Comparison of ENCODE assay signal across 13 mouse cellular contexts in genomic region chr6:4561156-4561555, GRCm38 (mm10). TPM values are rescaled to one million over a fixed set of nuclear protein-coding genes. Genes with fewer than 3 reads are reported as not detected.
DNase-seq lines count a peak whose midpoint lies in the region; ATAC-seq and TF ChIP-seq lines count a peak whose summit lies in the region.
"Had no signal": no experiment of that assay in that cellular context is flagged by ENCODE, and none has a peak within 500 bp of the region (broad histone marks: within the 10 kb centered on the region; RNA-seq: fewer than 3 reads in every experiment).

No protein-coding gene starts in this region.

- no peaks in the 10 kb centered on the region for H3K9me3 ChIP-seq in kidney, postnatal 0 days (replicated peaks; ENCODE audit: low read length)
- no peaks in the 10 kb centered on the region for H3K9me3 ChIP-seq in embryonic facial prominence, embryonic 13.5 days

- intact Hi-C loops in gastrocnemius, adult 2 months (cut with DNase I): no loop called here

- no peak overlapping the region for H3K9ac ChIP-seq in kidney, postnatal 0 days (ENCODE audit: low read depth, low read length)
- H3K9ac ChIP-seq in embryonic facial prominence, embryonic 13.5 days: no peak overlapping the region

- H3K4me1 ChIP-seq in kidney, postnatal 0 days (replicated peaks; ENCODE audit: insufficient read depth, low read length): no peaks in the 10 kb centered on the region
- H3K4me1 ChIP-seq in embryonic facial prominence, embryonic 13.5 days: peaks cover 19% of the 10 kb centered on the region

- no peaks in the 10 kb centered on the region for H3K27me3 ChIP-seq in kidney, postnatal 0 days (ENCODE audit: insufficient read depth, low read length)
- H3K27me3 ChIP-seq in embryonic facial prominence, embryonic 13.5 days: no peaks in the 10 kb centered on the region
- H3K27me3 ChIP-seq: Patski had no signal

- H3K36me3 ChIP-seq in kidney, postnatal 0 days (ENCODE audit: insufficient read depth, low read length): no peaks in the 10 kb centered on the region
- no peaks in the 10 kb centered on the region for H3K36me3 ChIP-seq in embryonic facial prominence, embryonic 13.5 days

- TF ChIP-seq CTCF in gastrocnemius, adult 2 months (IDR thresholded peaks at IDR 0.05): no peak
- no peak for TF ChIP-seq CTCF in kidney, postnatal 0 days (IDR thresholded peaks at IDR 0.05; ENCODE audit: low read depth)

- no peak; the same call in 1 of the 2 replicates for ATAC-seq in kidney, postnatal 0 days (replicated peaks; ENCODE audit: low FRiP score, low read depth)
- no peak for ATAC-seq in embryonic facial prominence, embryonic 13.5 days (ENCODE audit: insufficient number of reproducible peaks, insufficient read depth, low FRiP score, low TSS enrichment, low read depth)
- ATAC-seq in megakaryocyte, adult 5-6 weeks (ENCODE audit: poor library complexity, severe bottlenecking): no peak
- ATAC-seq: hindbrain, embryonic 16.5 days; Patski had no signal

- H3K27ac ChIP-seq in gastrocnemius, adult 2 months: no peak overlapping the region
- no peak overlapping the region for H3K27ac ChIP-seq in kidney, postnatal 0 days
- no peak overlapping the region for H3K27ac ChIP-seq in embryonic facial prominence, embryonic 13.5 days

- WGBS in kidney, postnatal 0 days: 17% methylated on average over 11 of the region's 11 CpGs
- 10% methylated on average over 11 of the region's 11 CpGs for whole genome bisulfite sequencing in embryonic facial prominence, embryonic 13.5 days

- H3K4me3 ChIP-seq in gastrocnemius, adult 2 months: no peak overlapping the region
- H3K4me3 ChIP-seq in kidney, postnatal 0 days (replicated peaks; ENCODE audit: low read depth, low read length): no peak overlapping the region
- no peak overlapping the region for H3K4me3 ChIP-seq in embryonic facial prominence, embryonic 13.5 days

- H3K4me2 ChIP-seq in kidney, postnatal 0 days (ENCODE audit: low read length): peak overlapping the region; percentile 4; the same call in 1 of the 2 replicates
- peak overlapping the region; percentile 12; the same call in 1 of the 2 replicates for H3K4me2 ChIP-seq in embryonic facial prominence, embryonic 13.5 days

- DNase-seq in gastrocnemius, adult 2 months: peak; percentile 44
- DNase-seq in gastrocnemius, postnatal 4 days (ENCODE audit: low spot score in 2 of 2): no peak
- DNase-seq in kidney, postnatal 0 days (ENCODE audit: low spot score): peak; percentile 72
- no peak for DNase-seq in kidney, adult 11 months
- peak; percentile 29 for DNase-seq in skeletal muscle tissue, adult 2 months (ENCODE audit: low read depth, low spot score)
- DNase-seq in layer of hippocampus, adult 8-10 months (ENCODE audit: low spot score in 2 of 2): no peak
- DNase-seq: adrenal gland, postnatal 25 days; cerebellum, adult 8-10 months; layer of hippocampus, postnatal 36 days had no signal

RNA-seq across cellular contexts. Expression of gene Casd1, which starts 39.5 kb away (rescaled TPM):
- 10 to 100 TPM; 18.6 to 20.4 TPM for total RNA-seq in gastrocnemius, adult 2 months (2021)
- total RNA-seq in gastrocnemius, postnatal 4 days (2021): 10 to 100 TPM; 51.1 TPM
- 26.7 and 27.4 TPM in 2 replicates for polyA plus RNA-seq in kidney, postnatal 0 days (2015; fragmentation: Nextera tagmentation; extraction: Ambion mirVana)
- 36.4 and 37.4 TPM in 2 replicates for polyA plus RNA-seq in embryonic facial prominence, embryonic 13.5 days (2015; fragmentation: Nextera tagmentation; extraction: Ambion mirVana)
- total RNA-seq in megakaryocyte, adult 5-6 weeks (2015): 28.1 and 31.5 TPM in 2 replicates
- 62.1 and 68.1 TPM in 2 replicates for total RNA-seq in megakaryocyte, adult 5-6 weeks (2017)
- total RNA-seq in layer of hippocampus, adult 8-10 months (2022): 10 to 100 TPM; 45.9 to 51.0 (median 48.0) TPM

RNA-seq across cellular contexts. Expression of gene Col1a2, which starts 56.5 kb away (rescaled TPM):
- total RNA-seq in gastrocnemius, adult 2 months (2021): 100 to 1,000 TPM; 127 to 394 TPM
- total RNA-seq in gastrocnemius, postnatal 4 days (2021): 1,000 to 10,000 TPM; 3,268 to 4,003 TPM
- 306 and 344 TPM in 2 replicates for polyA plus RNA-seq in kidney, postnatal 0 days (2015; fragmentation: Nextera tagmentation; extraction: Ambion mirVana)
- polyA plus RNA-seq in embryonic facial prominence, embryonic 13.5 days (2015; fragmentation: Nextera tagmentation; extraction: Ambion mirVana): 820 and 892 TPM in 2 replicates
- 0.87 and 1.2 TPM in 2 replicates for total RNA-seq in megakaryocyte, adult 5-6 weeks (2015)
- total RNA-seq in megakaryocyte, adult 5-6 weeks (2017): 1.1 and 1.6 TPM in 2 replicates
- 10 to 100 TPM; 10.6 to 13.6 (median 12.7) TPM for total RNA-seq in layer of hippocampus, adult 8-10 months (2022)

Comparison
In these comparisons a context has a peak if more than half of its experiments do, and no peak if none do; other contexts are left out.
1. DNase-seq: peak in gastrocnemius, adult 2 months (single experiment), kidney, postnatal 0 days (single experiment) and skeletal muscle tissue, adult 2 months (single experiment); none in gastrocnemius, postnatal 4 days (0 of 2), kidney, adult 11 months (single experiment) and layer of hippocampus, adult 8-10 months (0 of 2).
2. RNA of gene Col1a2, which starts 56.5 kb away (total RNA-seq): 3,268 to 4,003 TPM in gastrocnemius, postnatal 4 days and 127 to 394 TPM in gastrocnemius, adult 2 months; 10.6 to 13.6 TPM in layer of hippocampus, adult 8-10 months and 0.87 to 1.6 TPM in megakaryocyte, adult 5-6 weeks; every median in the first group is over 4 times any median in the second.